Mouse (Mus musculus) lung, postnatal 0 days (tissue): ENCODE measurements around the gene Phb2.

ENCODE experiments used
- CTCF ChIP-seq: IDR thresholded peaks from 2 replicates; pipeline ENCODE4 v1.5.1; 2016; ENCODE audit warnings: antibody characterized with exemption, mild to moderate bottlenecking
- EP300 ChIP-seq: IDR thresholded peaks from 2 replicates; pipeline ENCODE4 v1.6.1; 2016; ENCODE audit warnings: antibody characterized with exemption, mild to moderate bottlenecking, control low read depth

DNA sequence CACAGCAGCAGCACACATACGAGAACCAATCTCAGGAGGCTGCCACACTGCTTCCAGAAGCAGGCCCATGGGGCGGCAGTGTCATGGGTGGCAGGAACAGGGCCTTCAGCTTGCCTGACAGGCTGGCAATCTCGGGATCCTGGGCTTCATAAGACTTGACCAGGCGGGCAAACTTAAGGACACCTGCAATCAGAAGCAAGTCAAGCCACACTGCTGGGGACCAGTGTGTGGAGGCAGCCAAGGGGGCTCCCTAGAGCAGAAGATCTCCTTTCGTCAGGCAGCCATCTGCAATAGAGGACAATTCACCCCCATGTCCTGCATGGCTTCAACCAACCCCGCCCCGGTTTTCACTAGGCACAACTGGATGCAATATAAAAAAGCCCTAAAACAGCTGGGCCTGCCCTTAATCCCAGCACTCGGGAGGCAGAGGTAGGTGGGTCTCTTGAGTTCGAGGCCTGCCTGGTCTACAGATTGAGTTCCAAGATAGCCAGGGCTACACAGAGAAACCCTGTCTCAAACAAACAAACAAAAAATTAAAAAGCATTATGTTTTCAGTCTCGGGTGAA lies 27.2 kb downstream of the Phb2 start:
- TF ChIP-seq CTCF (no peak), EP300 (no peak)
